Mouse (Mus musculus) hindbrain, embryonic 12.5 days (tissue): ENCODE data around the gene Rnf144a. TPM values are rescaled to one million over a fixed set of nuclear protein-coding genes. Genes with fewer than 3 reads are reported as not detected.
A peak's percentile ranks its signal among the peaks of the same experiment; 100 is the strongest.
"Not testable (repeated sequence)": the region's sequence is repeated elsewhere in the genome, so short reads cannot be mapped to it uniquely, and the experiment has no call there.

Source experiments
- ATAC-seq: fragments of 200-750 bp; cut with Nextera tagmentation; 2 replicates; pipeline ENCODE4 v1.8.0; 2017; ENCODE audit warnings: moderate TSS enrichment; ENCODE audit not compliant: low FRiP score
- H3K27ac ChIP-seq: fragments of 300-500 bp; sonication (generic); 2 replicates; pipeline ENCODE4 v1.5.1; 2016; ENCODE audit warnings: mild to moderate bottlenecking
- H3K27me3 ChIP-seq: fragments of 300-500 bp; sonication (generic); 2 replicates; pipeline ENCODE4 v1.6.1; 2016; ENCODE audit warnings: mild to moderate bottlenecking
- H3K36me3 ChIP-seq: fragments of 300-500 bp; sonication (generic); 2 replicates; pipeline ENCODE4 v1.6.1; 2016; ENCODE audit warnings: mild to moderate bottlenecking
- H3K4me1 ChIP-seq: fragments of 300-500 bp; sonication (generic); 2 replicates; pipeline ENCODE4 v1.6.1; 2016
- H3K4me2 ChIP-seq: fragments of 300-500 bp; sonication (generic); replicated peaks from 2 replicates; pipeline ENCODE4 v1.6.1; 2016; ENCODE audit warnings: mild to moderate bottlenecking
- H3K4me3 ChIP-seq: fragments of 300-500 bp; sonication (generic); 2 replicates; pipeline ENCODE4 v1.5.1; 2016; ENCODE audit warnings: mild to moderate bottlenecking
- H3K9ac ChIP-seq: fragments of 300-500 bp; sonication (generic); 2 replicates; pipeline ENCODE4 v1.6.1; 2016; ENCODE audit warnings: mild to moderate bottlenecking, moderate library complexity
- H3K9me3 ChIP-seq: fragments of 300-500 bp; sonication (generic); replicated peaks from 2 replicates; pipeline ENCODE4 v1.6.1; 2016; ENCODE audit warnings: mild to moderate bottlenecking
- WGBS: fragments of 180-500 bp; shearing (Covaris S2); methylation state at CpG from one replicate; pipeline ENCODE4 v1.1.7; 2016; 5-methylcytosine and 5-hydroxymethylcytosine counted together
- microRNA-seq: library from miRNA; unstranded; fragments of <30 nt; microRNA quantifications from one replicate; pipeline ENCODE4, GENCODE M21; 2017
- polyA plus RNA-seq: library from polyadenylated mRNA; unstranded; fragments of >200 nt; fragmentation: Nextera tagmentation; extraction: Ambion mirVana; gene quantifications from 2 replicates; pipeline ENCODE4 v1.2.1, GENCODE M21; 2016

Gene Rnf144a
- polyA plus RNA-seq, 1 experiment from 2014 or later, result 43.2 TPM

DNA sequence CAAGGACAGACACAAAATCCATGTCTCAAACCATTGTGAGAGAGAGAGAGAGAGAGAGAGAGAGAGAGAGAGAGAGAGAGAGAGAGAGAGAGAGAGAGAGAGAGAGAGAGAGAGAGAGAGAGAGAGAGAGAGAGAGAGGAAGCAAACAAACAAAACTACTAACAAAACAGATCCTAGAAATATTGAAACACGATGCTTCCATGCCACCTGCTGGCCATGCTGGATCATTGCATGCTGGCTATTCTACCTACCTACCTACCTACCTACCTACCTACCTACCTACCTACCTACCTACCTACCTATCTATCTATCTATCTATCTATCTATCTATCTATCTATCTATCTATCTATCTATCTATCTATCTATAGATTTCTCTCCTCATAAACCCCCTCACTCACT lies 119.1 kb downstream of the Rnf144a start:
- H3K27me3 ChIP-seq, H3K36me3 ChIP-seq, H3K4me1 ChIP-seq, H3K4me2 ChIP-seq, H3K4me3 ChIP-seq, H3K9ac ChIP-seq, H3K27ac ChIP-seq, ATAC-seq, H3K9me3 ChIP-seq: not testable (repeated sequence)
- WGBS, result no CpG with 5 or more reads among the region's 1 CpGs

DNA sequence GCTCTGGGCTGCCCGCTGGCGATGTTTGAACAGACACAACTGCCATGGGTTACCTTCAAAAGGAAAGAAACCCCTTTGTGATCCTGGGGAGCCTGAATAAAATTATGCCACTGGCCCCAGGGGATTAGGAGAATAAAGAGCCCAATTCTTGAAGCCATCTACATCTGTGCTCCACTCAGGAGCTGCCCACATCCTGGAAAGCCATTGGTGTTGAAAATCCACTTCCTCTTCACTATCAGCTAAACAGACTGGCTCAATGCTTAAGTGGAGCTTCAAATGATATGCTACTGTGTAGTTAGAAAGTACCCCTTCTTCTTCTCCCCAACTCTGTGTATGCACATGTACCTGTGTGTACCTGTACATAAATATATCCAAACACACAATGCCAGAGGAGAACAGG lies 125.9 kb downstream of the Rnf144a start:
- no peak for ATAC-seq
- H3K4me3 ChIP-seq, result no peak overlapping the region
- no peak overlapping the region for H3K4me2 ChIP-seq
- WGBS, result 77% methylated on average over 2 of the region's 2 CpGs
- H3K9ac ChIP-seq, result no peak overlapping the region
- no peaks in the 10 kb centered on the region for H3K27me3 ChIP-seq
- 0 out of 2 replicates have a peak, but pooled peaks cover 4% of the 10 kb centered on the region for H3K4me1 ChIP-seq
- H3K36me3 ChIP-seq, result no peaks in the 10 kb centered on the region
- H3K27ac ChIP-seq, result no peak overlapping the region
- no peaks in the 10 kb centered on the region for H3K9me3 ChIP-seq

DNA sequence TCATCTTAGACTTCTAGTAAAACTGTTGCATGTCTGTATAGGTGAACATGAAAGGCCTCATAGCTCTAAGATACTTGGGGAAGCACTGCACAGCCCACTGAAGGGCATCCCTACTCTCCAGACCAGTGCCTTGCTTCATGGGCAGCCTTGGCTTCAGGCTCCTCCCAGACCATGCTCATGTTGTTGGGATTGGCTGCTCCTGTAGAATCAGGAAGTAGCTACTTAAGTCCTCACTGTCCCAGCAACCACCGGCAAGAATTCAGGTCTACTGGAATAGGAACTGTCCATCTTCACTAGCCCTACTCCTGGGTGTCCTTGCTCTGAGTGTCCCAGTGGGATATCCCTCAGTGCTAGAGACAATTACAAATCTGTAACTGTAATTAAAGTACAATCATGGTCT lies 126.7 kb downstream of the Rnf144a start:
- no peak for ATAC-seq
- Histone ChIP-seq H3K27ac (no peak overlapping the region), H3K27me3 (no peaks in the 10 kb centered on the region), H3K4me3 (no peak overlapping the region), H3K9me3 (no peaks in the 10 kb centered on the region), H3K9ac (no peak overlapping the region), H3K36me3 (no peaks in the 10 kb centered on the region), H3K4me2 (no peak overlapping the region), H3K4me1 (0 out of 2 replicates have a peak, but pooled peaks cover 4% of the 10 kb centered on the region)
- 65% methylated on average over 1 of the region's 1 CpGs for WGBS

DNA sequence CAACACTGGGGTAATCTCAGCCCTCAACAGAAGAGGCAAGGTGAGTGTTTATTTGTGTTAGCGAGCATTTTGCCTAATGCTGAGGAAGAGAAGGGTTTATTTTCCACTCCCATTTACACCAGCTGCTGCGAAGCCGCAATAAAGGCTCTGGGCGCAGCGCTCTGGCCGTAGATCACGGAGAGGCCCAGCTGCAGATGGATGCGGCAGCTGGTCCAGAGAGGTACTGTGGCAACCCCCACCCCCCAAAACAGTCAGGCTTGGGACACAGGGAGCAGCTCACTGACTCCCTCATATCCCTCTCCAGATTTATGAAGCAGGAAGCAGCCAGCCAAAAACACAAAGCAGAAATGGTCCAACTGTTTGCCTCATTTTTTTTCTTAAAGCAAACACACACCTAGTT lies 129.1 kb downstream of the Rnf144a start:
- no peak overlapping the region for H3K4me2 ChIP-seq
- no peaks in the 10 kb centered on the region for H3K36me3 ChIP-seq
- no peaks in the 10 kb centered on the region for H3K9me3 ChIP-seq
- H3K27me3 ChIP-seq, result no peaks in the 10 kb centered on the region
- WGBS, result 76% methylated on average over 8 of the region's 8 CpGs
- H3K9ac ChIP-seq, result no peak overlapping the region
- no peak overlapping the region for H3K4me3 ChIP-seq
- 0 out of 2 replicates have a peak, but pooled peaks cover 4% of the 10 kb centered on the region for H3K4me1 ChIP-seq
- H3K27ac ChIP-seq, result no peak overlapping the region
- ATAC-seq, result no peak

DNA sequence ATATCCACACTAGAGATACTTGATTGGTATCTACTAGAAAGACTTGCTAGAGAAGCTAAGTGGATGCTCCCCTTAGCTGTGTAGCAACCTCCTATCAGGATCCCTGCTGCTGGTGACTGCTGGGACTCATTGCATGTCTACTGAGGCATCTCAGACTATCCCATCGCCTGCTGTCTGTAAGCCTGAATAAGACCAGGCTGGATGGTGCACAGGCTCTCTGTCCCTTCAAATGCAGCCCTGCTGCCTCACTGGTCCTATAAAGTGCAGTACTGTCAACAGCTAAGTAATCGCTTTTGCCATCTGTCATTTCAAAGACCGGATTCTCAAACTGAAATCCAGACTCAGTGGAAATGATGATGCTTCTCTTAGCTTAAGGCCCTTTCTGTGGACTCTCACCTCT lies 129.6 kb downstream of the Rnf144a start:
- no peak for ATAC-seq
- 77% methylated on average over 3 of the region's 3 CpGs for WGBS
- no peaks in the 10 kb centered on the region for H3K27me3 ChIP-seq
- no peaks in the 10 kb centered on the region for H3K36me3 ChIP-seq
- H3K4me2 ChIP-seq, result no peak overlapping the region
- H3K4me1 ChIP-seq, result 0 out of 2 replicates have a peak, but pooled peaks cover 4% of the 10 kb centered on the region
- no peak overlapping the region for H3K27ac ChIP-seq
- H3K9ac ChIP-seq, result no peak overlapping the region
- H3K9me3 ChIP-seq, result no peaks in the 10 kb centered on the region
- H3K4me3 ChIP-seq, result no peak overlapping the region

DNA sequence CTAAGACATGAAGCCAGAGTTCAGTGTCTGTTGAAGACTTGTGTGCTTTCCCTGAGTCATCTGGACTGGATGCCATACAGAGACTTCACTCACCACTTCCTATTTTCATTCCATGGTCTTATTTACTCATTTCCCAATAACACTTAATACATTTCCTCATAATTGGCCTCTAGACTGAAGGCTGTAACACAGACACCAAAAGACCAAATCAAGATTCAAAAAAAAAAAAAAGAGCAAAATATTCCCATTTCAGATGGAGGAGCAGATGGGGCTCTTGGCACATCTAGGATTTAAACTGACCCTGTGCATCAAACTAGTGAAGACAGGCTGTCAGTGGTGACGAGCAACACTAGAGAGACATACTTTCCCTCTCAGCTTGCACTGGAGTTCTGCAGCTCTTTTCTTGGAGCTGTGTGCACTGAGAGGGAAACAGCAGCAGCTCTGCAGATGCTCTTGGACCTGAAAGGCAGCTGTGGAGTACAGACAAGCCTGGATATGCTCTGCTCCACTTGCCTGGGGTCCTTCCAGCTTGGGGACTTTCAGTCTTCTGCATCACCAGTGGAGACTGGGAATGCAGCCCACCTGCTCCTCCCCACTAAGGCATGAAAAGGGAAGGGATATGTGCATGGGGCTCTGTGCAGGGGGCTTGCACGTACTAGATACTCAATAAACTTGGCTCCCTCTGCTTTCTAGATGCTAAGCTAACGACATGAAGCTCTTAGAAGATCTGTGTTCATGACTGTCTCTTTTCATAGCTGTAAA lies 134.2 kb downstream of the Rnf144a start:
- Histone ChIP-seq H3K4me3 (no peak overlapping the region), H3K36me3 (no peaks in the 10 kb centered on the region), H3K4me2 (no peak overlapping the region), H3K27ac (no peak overlapping the region), H3K9me3 (no peaks in the 10 kb centered on the region), H3K27me3 (no peaks in the 10 kb centered on the region), H3K9ac (no peak overlapping the region), H3K4me1 (peaks cover 4% of the 10 kb centered on the region; the same call in 1 of the 2 replicates)
- no peak for ATAC-seq
- 77% methylated on average over 3 of the region's 3 CpGs for WGBS

DNA sequence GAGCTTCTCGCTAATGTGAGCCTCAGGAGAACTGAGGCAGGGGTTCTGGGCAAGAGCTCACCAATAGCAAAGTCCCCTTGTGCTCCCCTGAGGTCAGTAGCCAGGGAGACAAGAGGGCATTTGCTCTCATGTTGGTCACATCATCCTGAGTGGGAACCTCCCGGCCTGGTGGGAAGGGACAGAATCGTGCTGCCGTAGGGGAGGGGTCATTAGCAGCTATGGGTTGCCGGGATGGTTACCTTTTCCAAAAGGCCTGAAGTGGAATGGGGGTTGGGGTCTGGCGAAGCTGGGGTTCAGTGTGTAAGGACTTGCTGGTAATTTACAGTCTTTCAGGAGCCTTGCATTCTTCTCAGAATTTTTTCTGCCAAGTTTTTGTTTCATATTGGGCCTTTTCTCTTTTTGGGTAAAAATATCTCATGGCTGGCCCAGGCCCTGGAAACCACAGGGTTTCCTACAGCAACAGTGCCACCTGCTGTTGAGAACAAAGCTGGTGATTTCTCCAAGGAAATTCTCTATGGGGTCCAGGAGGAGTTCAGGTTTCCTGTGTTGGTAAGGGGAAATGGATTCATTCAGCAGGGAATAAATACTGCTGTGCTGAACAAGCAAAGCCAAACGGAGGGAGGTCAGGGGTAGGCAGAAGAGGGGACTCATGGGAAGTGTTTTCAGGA lies 137.9 kb downstream of the Rnf144a start:
- WGBS, result 34% methylated on average over 7 of the region's 7 CpGs
- no peaks in the 10 kb centered on the region for H3K9me3 ChIP-seq
- H3K4me3 ChIP-seq, result no peak overlapping the region
- peak; percentile 26; the same call in 1 of the 2 replicates for ATAC-seq
- no peak overlapping the region for H3K9ac ChIP-seq
- no peaks in the 10 kb centered on the region for H3K27me3 ChIP-seq
- no peak overlapping the region for H3K27ac ChIP-seq
- H3K36me3 ChIP-seq, result no peaks in the 10 kb centered on the region
- no peak overlapping the region for H3K4me2 ChIP-seq
- H3K4me1 ChIP-seq, result peaks cover 4% of the 10 kb centered on the region; the same call in 1 of the 2 replicates

DNA sequence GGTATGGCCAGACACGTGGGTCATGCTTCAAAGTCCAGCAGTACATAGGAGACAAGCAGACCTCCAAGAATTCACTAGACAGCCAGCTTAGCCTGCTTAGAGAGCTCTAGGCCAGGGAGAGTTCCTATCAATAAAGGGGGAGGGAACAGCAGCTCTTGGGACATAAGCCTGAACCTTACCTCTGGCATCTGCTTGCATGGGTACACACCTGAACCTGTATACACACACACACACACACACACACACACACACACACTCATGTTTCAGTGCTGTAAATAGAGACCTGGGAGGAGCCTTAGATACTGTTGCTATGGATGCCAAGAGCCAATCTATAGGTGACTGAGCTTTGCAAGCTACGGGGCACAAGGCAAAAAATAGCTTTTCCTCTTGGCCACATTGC lies 138.5 kb downstream of the Rnf144a start:
- no peaks in the 10 kb centered on the region for H3K27me3 ChIP-seq
- WGBS, result 74% methylated on average over 2 of the region's 2 CpGs
- no peaks in the 10 kb centered on the region for H3K9me3 ChIP-seq
- H3K27ac ChIP-seq, result no peak overlapping the region
- H3K4me3 ChIP-seq, result no peak overlapping the region
- peaks cover 4% of the 10 kb centered on the region; the same call in 1 of the 2 replicates for H3K4me1 ChIP-seq
- H3K4me2 ChIP-seq, result no peak overlapping the region
- no peaks in the 10 kb centered on the region for H3K36me3 ChIP-seq
- ATAC-seq, result no peak
- H3K9ac ChIP-seq, result no peak overlapping the region

Small RNAs within 50 kb of the gene (microRNA-seq; reads per million reads assigned to microRNA genes)
- 2.4 reads per million for gene Mir6538

Other genes starting within 250 kb of the Rnf144a start
- gene Rsad2, start 41.2 kb upstream of the Rnf144a start, polyA plus RNA-seq, result 0.60 and 0.70 TPM in 2 replicates
- gene Cmpk2, start 54.0 kb upstream of the Rnf144a start, polyA plus RNA-seq, result 7.6 and 8.8 TPM in 2 replicates